Mouse (Mus musculus) midbrain, embryonic 10.5 days (tissue): ENCODE measurements around the gene Zscan5b. TPM values are rescaled to one million over a fixed set of nuclear protein-coding genes. Genes with fewer than 3 reads are reported as not detected.
A peak's percentile ranks its signal among the peaks of the same experiment; 100 is the strongest.
"Not testable (repeated sequence)": the region's sequence is repeated elsewhere in the genome, so short reads cannot be mapped to it uniquely, and the experiment has no call there.

ENCODE experiments used
- DNase-seq: peaks from one replicate; pipeline ENCODE4 v3.0.0-alpha.2; 2017; ENCODE audit warnings: low spot score
- H3K27ac ChIP-seq: fragments of 300-500 bp; sonication (generic); replicated peaks from 2 replicates; pipeline ENCODE4 v1.5.1; 2016; ENCODE audit warnings: mild to moderate bottlenecking
- H3K27me3 ChIP-seq: fragments of 300-500 bp; sonication (generic); 2 replicates; pipeline ENCODE4 v1.6.1; 2016; ENCODE audit warnings: low read depth, mild to moderate bottlenecking; ENCODE audit not compliant: poor library complexity, severe bottlenecking
- H3K36me3 ChIP-seq: fragments of 300-500 bp; sonication (generic); 2 replicates; pipeline ENCODE4 v1.6.1; 2016; ENCODE audit warnings: mild to moderate bottlenecking, moderate library complexity
- H3K4me1 ChIP-seq: fragments of 300-500 bp; sonication (generic); 2 replicates; pipeline ENCODE4 v1.6.1; 2016
- H3K4me3 ChIP-seq: fragments of 300-500 bp; sonication (generic); 2 replicates; pipeline ENCODE4 v1.5.1; 2016; ENCODE audit warnings: mild to moderate bottlenecking, moderate library complexity
- H3K9me3 ChIP-seq: fragments of 300-500 bp; sonication (generic); replicated peaks from 2 replicates; pipeline ENCODE4 v1.6.1; 2016; ENCODE audit warnings: mild to moderate bottlenecking
- WGBS: fragments of 180-500 bp; shearing (Covaris S2); methylation state at CpG from one replicate; pipeline ENCODE4 v1.1.7; 2016; 5-methylcytosine and 5-hydroxymethylcytosine counted together
- polyA plus RNA-seq: library from polyadenylated mRNA; unstranded; fragments of >200 nt; fragmentation: Nextera tagmentation; extraction: Ambion mirVana; gene quantifications from 2 replicates; pipeline ENCODE4 v1.2.1, GENCODE M21; 2016

Gene Zscan5b
- not detected in 2 replicates for polyA plus RNA-seq

- no peaks in the 10 kb centered on the region for H3K36me3 ChIP-seq
- H3K9me3 ChIP-seq = peaks cover 35% of the 10 kb centered on the region
- no peak for DNase-seq
- no peaks in the 10 kb centered on the region for H3K4me1 ChIP-seq
- no peak within 1 kb of the TSS for H3K27ac ChIP-seq
- no peak within 1 kb of the TSS for H3K4me3 ChIP-seq
- H3K27me3 ChIP-seq = no peaks in the 10 kb centered on the region
- 93% methylated on average over 12 of the region's 12 CpGs for WGBS
Observed at GRCm38 (mm10) chr7:6221978-6222377, at the start of gene Zscan5b. Zscan5b (plus strand) TSS chr7:6222278.

DNA sequence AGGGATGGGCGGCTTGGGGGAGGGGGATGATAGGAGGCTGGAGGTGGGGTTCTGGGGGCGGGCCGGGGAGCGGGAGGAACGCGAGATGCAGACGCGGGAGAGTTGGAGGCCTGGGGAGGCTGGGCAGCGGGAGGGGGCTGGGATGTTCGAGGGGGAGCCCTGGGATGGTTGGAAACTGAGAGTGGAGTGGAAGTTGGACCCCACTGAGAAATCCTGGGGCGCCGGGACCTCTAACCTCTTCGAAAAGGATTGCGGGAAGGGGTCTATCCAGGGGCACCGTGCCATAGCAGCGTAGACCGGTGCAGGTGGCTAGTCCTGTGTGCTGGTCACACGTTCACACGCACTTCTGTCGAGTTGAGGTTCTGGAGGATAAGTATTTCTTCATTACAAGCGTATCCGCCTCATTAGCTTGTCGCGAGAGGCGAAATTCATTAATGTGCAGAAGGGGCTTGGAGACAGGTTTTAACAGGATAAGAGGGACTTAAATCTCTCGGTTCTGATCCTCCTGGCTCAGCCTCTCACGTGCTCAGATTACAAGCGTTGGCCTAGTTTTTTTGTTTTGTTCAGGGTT, 49.3 kb upstream of the Zscan5b start:
- 1% methylated on average over 28 of the region's 28 CpGs for WGBS
- H3K9me3 ChIP-seq = 0 out of 2 replicates have a peak, but pooled peaks cover 3% of the 10 kb centered on the region
- peak overlapping the region; percentile 91 for H3K27ac ChIP-seq
- H3K36me3 ChIP-seq = peaks cover 18% of the 10 kb centered on the region
- H3K4me1 ChIP-seq = peaks cover 24% of the 10 kb centered on the region
- no peaks in the 10 kb centered on the region for H3K27me3 ChIP-seq
- peak overlapping the region; percentile 81 for H3K4me3 ChIP-seq
- no peak for DNase-seq

DNA sequence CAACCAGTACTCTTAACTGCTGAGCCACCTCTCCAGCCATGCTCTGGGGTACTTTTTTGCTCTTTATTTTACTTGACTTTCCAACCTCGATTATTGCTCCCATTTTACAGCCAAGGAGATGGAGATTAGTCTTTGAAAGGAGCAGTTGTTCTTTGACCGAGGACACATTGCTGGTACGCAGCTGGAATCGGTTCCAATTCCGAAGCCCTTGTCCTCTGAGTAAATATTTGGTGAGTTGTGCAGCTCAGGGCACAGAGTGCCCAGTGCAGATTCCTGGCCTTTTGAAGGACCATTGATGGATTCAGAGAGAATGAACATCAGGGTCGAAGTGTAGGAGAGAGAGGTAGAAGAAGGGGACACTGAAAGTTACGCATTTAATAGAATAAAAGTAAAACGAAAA, 48.2 kb upstream of the Zscan5b start:
- peaks cover 24% of the 10 kb centered on the region for H3K4me1 ChIP-seq
- H3K9me3 ChIP-seq = 0 out of 2 replicates have a peak, but pooled peaks cover 3% of the 10 kb centered on the region
- no peaks in the 10 kb centered on the region for H3K27me3 ChIP-seq
- H3K27ac ChIP-seq = no peak overlapping the region
- DNase-seq = no peak
- H3K36me3 ChIP-seq = peaks cover 29% of the 10 kb centered on the region
- WGBS = 92% methylated on average over 8 of the region's 8 CpGs
- H3K4me3 ChIP-seq = no peak overlapping the region

GRCm38 (mm10) chr7:6174365-6174987, 47.6 kb upstream of the Zscan5b start:
- 88% methylated on average over 9 of the region's 9 CpGs for WGBS
- H3K9me3 ChIP-seq, H3K4me3 ChIP-seq, H3K27me3 ChIP-seq, DNase-seq, H3K27ac ChIP-seq: not testable (repeated sequence)
- H3K36me3 ChIP-seq = peaks cover 33% of the 10 kb centered on the region
- peaks cover 24% of the 10 kb centered on the region for H3K4me1 ChIP-seq

GRCm38 (mm10) chr7:6179013-6179412, 43.1 kb upstream of the Zscan5b start:
- no peak overlapping the region for H3K4me3 ChIP-seq
- H3K36me3 ChIP-seq = peaks cover 70% of the 10 kb centered on the region
- 0 out of 2 replicates have a peak, but pooled peaks cover under 1% of the 10 kb centered on the region for H3K4me1 ChIP-seq
- H3K27me3 ChIP-seq = no peaks in the 10 kb centered on the region
- H3K9me3 ChIP-seq = no peaks in the 10 kb centered on the region
- H3K27ac ChIP-seq = no peak overlapping the region
- no peak for DNase-seq

DNA sequence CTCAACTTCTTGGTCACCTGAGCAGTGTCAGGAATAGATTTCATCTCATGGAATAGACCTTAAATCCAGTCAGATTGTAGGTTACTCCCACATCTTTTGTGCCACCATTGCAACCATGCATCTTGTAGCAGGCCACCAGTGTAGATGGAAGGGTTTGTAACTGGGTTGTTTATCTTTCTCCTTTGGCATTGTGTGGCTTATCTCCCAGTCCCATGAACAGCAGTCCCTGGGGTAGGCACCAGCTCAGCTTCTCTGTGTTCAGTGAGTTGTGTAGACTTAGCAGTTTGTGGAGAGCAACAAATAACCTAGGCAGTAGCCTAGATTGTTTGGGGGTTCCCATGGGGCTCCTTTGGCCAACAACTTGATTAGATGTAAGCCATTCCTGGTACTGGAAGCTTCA, 39.2 kb upstream of the Zscan5b start:
- Histone ChIP-seq H3K9me3 (no peaks in the 10 kb centered on the region), H3K4me3 (no peak overlapping the region), H3K36me3 (peaks cover 90% of the 10 kb centered on the region), H3K27ac (no peak overlapping the region), H3K4me1 (no peaks in the 10 kb centered on the region), H3K27me3 (no peaks in the 10 kb centered on the region)
- DNase-seq = no peak

DNA sequence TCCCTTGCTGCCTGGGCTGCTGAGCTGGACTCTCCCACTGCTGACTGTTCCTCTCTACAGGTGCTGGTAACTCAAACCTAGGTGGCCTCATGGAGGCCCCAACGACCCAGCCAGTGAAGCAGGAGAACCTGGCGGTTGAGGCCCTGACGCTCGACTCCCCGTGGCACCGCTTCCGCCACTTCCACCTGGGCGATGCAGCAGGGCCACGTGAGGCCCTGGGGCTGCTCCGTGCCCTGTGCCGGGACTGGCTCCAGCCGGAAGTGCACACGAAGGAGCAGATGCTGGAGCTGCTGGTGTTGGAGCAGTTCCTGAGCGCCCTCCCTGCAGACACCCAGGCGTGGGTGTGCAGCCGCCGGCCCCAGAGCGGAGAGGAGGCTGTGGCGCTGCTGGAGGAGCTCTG, 38.3 kb upstream of the Zscan5b start:
- no peaks in the 10 kb centered on the region for H3K9me3 ChIP-seq
- H3K27ac ChIP-seq = no peak overlapping the region
- WGBS = 95% methylated on average over 19 of the region's 19 CpGs
- no peaks in the 10 kb centered on the region for H3K4me1 ChIP-seq
- peaks cover 90% of the 10 kb centered on the region for H3K36me3 ChIP-seq
- DNase-seq = no peak
- H3K4me3 ChIP-seq = no peak overlapping the region
- peaks cover 2% of the 10 kb centered on the region; the same call in 1 of the 2 replicates for H3K27me3 ChIP-seq

DNA sequence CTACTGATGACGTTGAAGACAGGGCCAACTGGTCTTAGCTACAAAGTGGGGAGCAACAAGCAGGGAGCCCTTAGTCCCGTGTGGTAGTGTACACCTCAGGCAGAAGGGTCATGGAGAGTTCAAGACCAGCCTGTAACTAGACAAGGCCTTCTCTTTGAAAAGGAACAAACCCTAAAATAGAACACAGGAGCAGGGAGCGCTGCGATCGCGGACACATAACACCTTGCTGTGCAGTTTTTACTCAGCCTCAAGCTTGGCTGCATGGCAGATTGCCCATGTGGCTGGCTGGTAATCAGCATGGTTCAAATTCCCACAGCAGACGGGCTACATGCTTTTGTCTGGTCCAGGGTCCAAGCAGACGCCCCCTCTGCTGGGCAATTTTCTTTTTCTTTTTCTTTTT, 37.6 kb upstream of the Zscan5b start:
- Histone ChIP-seq H3K27ac (no peak overlapping the region), H3K4me1 (no peaks in the 10 kb centered on the region), H3K36me3 (peaks cover 92% of the 10 kb centered on the region), H3K9me3 (peaks cover 4% of the 10 kb centered on the region; the same call in 1 of the 2 replicates), H3K27me3 (peaks cover 10% of the 10 kb centered on the region), H3K4me3 (no peak overlapping the region)
- 94% methylated on average over 8 of the region's 8 CpGs for WGBS
- no peak for DNase-seq

DNA sequence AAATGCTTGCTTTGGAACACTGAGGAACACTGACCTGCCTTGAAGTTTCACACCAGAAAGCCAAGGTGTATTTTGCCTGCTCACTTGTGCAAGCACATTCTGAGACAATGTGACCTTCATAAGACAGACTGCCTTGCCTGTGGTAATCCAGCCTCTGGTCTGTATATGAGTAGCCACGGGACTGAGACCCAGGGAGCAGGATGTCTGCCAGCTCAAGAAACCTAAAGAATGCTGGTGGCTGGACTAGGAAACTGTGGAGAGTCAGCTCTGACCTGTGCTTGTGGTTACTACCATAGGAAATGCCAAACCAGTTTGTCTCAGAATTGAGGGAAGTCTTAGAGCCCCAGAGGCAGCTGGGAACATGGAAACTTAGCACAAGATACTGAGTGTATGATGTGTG, 36.7 kb upstream of the Zscan5b start:
- Histone ChIP-seq H3K4me1 (no peaks in the 10 kb centered on the region), H3K27ac (no peak overlapping the region), H3K9me3 (peaks cover 8% of the 10 kb centered on the region; the same call in 1 of the 2 replicates), H3K27me3 (peaks cover 13% of the 10 kb centered on the region), H3K4me3 (no peak overlapping the region), H3K36me3 (peaks cover 94% of the 10 kb centered on the region)
- no peak for DNase-seq
- WGBS = 94% methylated on average over 1 of the region's 1 CpGs

DNA sequence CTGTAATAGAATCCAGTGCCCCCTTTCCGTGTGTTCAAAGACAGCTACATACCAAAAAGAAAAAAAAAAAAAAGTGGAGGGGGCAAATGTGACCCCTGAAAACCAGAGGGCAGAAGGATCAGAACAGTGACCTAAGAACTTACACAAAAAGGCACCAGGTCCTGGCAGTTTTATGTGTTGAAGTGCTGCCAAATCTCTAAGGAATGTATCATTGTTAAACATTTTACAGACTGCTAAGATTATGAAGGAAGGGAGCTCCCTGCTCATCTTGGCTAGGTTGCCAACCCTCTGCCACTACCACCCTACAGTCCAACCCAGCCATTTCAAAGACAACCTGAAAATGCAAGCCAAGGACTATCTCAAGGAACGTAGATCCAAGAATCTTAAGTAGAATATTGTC, 35.9 kb upstream of the Zscan5b start:
- H3K27me3 ChIP-seq = peaks cover 13% of the 10 kb centered on the region
- H3K36me3 ChIP-seq = peaks cover 90% of the 10 kb centered on the region
- no peak overlapping the region for H3K27ac ChIP-seq
- WGBS = 100% methylated on average over 2 of the region's 2 CpGs
- H3K4me3 ChIP-seq = no peak overlapping the region
- no peaks in the 10 kb centered on the region for H3K4me1 ChIP-seq
- DNase-seq = no peak
- peaks cover 8% of the 10 kb centered on the region; the same call in 1 of the 2 replicates for H3K9me3 ChIP-seq

GRCm38 (mm10) chr7:6186756-6187155, 35.3 kb upstream of the Zscan5b start:
- no peak overlapping the region for H3K27ac ChIP-seq
- H3K9me3 ChIP-seq = peaks cover 8% of the 10 kb centered on the region; the same call in 1 of the 2 replicates
- H3K4me1 ChIP-seq = no peaks in the 10 kb centered on the region
- no peak for DNase-seq
- peaks cover 86% of the 10 kb centered on the region for H3K36me3 ChIP-seq
- 78% methylated on average over 2 of the region's 2 CpGs for WGBS
- H3K27me3 ChIP-seq = peaks cover 13% of the 10 kb centered on the region
- H3K4me3 ChIP-seq = no peak overlapping the region

GRCm38 (mm10) chr7:6189542-6189941, 32.5 kb upstream of the Zscan5b start:
- H3K4me1 ChIP-seq = no peaks in the 10 kb centered on the region
- 37% methylated on average over 45 of the region's 45 CpGs for WGBS
- H3K4me3 ChIP-seq = no peak overlapping the region
- H3K27me3 ChIP-seq = peaks cover 13% of the 10 kb centered on the region
- H3K9me3 ChIP-seq = peaks cover 8% of the 10 kb centered on the region; the same call in 1 of the 2 replicates
- DNase-seq = no peak
- peaks cover 62% of the 10 kb centered on the region for H3K36me3 ChIP-seq
- no peak overlapping the region for H3K27ac ChIP-seq

DNA sequence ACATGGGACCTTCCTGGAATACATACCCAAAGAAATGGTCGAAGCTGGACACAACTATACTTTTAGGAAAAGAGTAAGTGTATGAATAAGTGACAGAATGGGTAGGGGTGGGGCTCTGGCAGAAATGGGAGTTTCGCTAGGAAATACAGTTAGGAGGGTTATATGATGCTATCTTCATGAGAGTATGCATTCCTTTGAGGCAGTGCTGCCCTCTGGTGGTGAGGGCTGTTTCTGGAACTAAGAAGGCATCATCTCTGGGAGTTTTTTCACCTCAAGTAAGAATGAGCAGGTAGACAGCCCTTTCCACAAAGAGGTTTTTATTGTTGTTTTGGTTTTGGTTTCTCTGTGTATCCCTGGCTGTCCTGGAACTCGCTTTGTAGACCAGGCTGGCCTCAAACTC, 30.7 kb upstream of the Zscan5b start:
- WGBS = 35% methylated on average over 3 of the region's 3 CpGs
- Histone ChIP-seq H3K4me1 (no peaks in the 10 kb centered on the region), H3K27ac (no peak overlapping the region), H3K4me3 (no peak overlapping the region), H3K9me3 (peaks cover 8% of the 10 kb centered on the region; the same call in 1 of the 2 replicates), H3K36me3 (peaks cover 44% of the 10 kb centered on the region), H3K27me3 (peaks cover 13% of the 10 kb centered on the region)
- peak; percentile 54 for DNase-seq
